Mouse (Mus musculus) E14TG2a.4 (cell line): ENCODE measurements around the gene Abl1.

Source experiments
- CTCF ChIP-seq: conservative IDR thresholded peaks from 2 replicates; pipeline ENCODE4 v1.5.1; 2014; ENCODE audit warnings: low read length
- NANOG ChIP-seq: IDR thresholded peaks from 2 replicates; pipeline ENCODE4 v1.6.1; 2014; ENCODE audit warnings: borderline replicate concordance, low read length, mixed read lengths
- POU5F1 ChIP-seq: IDR thresholded peaks from 2 replicates; pipeline ENCODE4 v1.6.1; 2014; ENCODE audit warnings: low read length, borderline replicate concordance

DNA sequence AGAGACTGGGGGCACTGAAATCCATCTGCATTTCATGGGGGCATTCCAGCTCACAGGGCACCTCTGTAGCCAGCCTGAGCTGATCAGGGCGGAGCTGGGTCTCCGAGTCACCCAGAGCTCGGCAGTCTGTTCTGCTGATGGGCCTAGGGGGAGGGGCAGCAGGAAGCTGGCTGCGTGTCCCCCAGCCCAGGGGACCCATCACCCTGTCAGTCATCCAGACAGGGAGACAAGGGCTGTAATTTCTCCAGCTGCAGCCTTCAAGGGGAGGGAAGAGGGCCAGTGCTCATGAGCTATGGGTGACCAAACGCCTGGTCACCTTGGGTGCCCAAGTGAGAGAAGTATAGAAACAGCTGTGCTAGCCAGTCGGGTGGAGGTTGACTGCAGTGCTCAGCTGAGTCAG lies 148.8 kb downstream of the Abl1 start:
- TF ChIP-seq CTCF: no peak
- TF ChIP-seq NANOG: no peak
- no peak for TF ChIP-seq POU5F1
